Mouse (Mus musculus) heart, embryonic 12.5 days (tissue): ENCODE data around the gene Glud1. TPM values are rescaled to one million over a fixed set of nuclear protein-coding genes. Genes with fewer than 3 reads are reported as not detected.

ENCODE experiments used
- ATAC-seq: fragments of 200-750 bp; cut with Nextera tagmentation; 2 replicates; pipeline ENCODE4 v1.8.0; 2017; ENCODE audit warnings: moderate TSS enrichment, moderate library complexity; ENCODE audit not compliant: insufficient number of reproducible peaks, low FRiP score
- H3K27ac ChIP-seq: fragments of 300-500 bp; sonication (generic); 2 replicates; pipeline ENCODE4 v1.5.1; 2016; ENCODE audit warnings: mild to moderate bottlenecking, moderate library complexity; ENCODE audit not compliant: poor library complexity, severe bottlenecking
- H3K27me3 ChIP-seq: fragments of 300-500 bp; sonication (generic); replicated peaks from 2 replicates; pipeline ENCODE4 v1.6.1; 2016; ENCODE audit warnings: mild to moderate bottlenecking, moderate library complexity
- H3K36me3 ChIP-seq: fragments of 300-500 bp; sonication (generic); 2 replicates; pipeline ENCODE4 v1.6.1; 2016; ENCODE audit warnings: mild to moderate bottlenecking, moderate library complexity
- H3K4me1 ChIP-seq: fragments of 300-500 bp; sonication (generic); replicated peaks from 2 replicates; pipeline ENCODE4 v1.6.1; 2016; ENCODE audit warnings: mild to moderate bottlenecking
- H3K4me2 ChIP-seq: fragments of 300-500 bp; sonication (generic); 2 replicates; pipeline ENCODE4 v1.6.1; 2016; ENCODE audit warnings: mild to moderate bottlenecking, moderate library complexity
- H3K4me3 ChIP-seq: fragments of 300-500 bp; sonication (generic); 2 replicates; pipeline ENCODE4 v1.5.1; 2016; ENCODE audit warnings: mild to moderate bottlenecking
- H3K9ac ChIP-seq: fragments of 300-500 bp; sonication (generic); 2 replicates; pipeline ENCODE4 v1.6.1; 2016; ENCODE audit warnings: mild to moderate bottlenecking, moderate library complexity
- H3K9me3 ChIP-seq: fragments of 300-500 bp; sonication (generic); replicated peaks from 2 replicates; pipeline ENCODE4 v1.6.1; 2016; ENCODE audit warnings: mild to moderate bottlenecking, moderate library complexity
- WGBS: fragments of 180-500 bp; shearing (Covaris S2); methylation state at CpG from one replicate; pipeline ENCODE4 v1.1.7; 2016; 5-methylcytosine and 5-hydroxymethylcytosine counted together
- polyA plus RNA-seq: library from polyadenylated mRNA; unstranded; fragments of >200 nt; fragmentation: Nextera tagmentation; extraction: Ambion mirVana; gene quantifications from 2 replicates; pipeline ENCODE4 v1.2.1, GENCODE M21; 2016

The Glud1 gene
- polyA plus RNA-seq, 1 experiment from 2014 or later = 70.8 TPM

DNA sequence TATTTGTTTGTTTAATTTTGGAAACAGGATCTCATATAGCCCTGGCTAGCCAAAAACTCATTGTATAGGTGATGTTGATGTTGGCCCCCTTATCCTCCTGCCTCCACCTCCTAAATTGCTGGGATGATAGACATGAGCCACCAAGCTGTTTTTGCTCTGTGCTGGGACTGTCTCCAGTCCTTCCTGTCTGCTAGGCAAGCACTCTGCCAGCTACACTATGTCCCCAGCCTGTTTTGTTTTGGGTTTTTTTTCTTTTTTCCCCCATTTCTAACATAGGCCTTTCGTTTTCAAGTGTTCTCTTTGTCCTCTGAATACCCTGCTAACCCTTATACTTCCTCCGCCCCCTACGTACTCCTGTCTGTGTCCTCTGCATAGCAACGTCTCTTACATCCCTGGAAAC is 82.8 kb downstream of the Glud1 start:
- ATAC-seq = no peak
- WGBS = 66% methylated on average over 4 of the region's 4 CpGs
- Histone ChIP-seq H3K4me3 (no peak overlapping the region), H3K9me3 (0 out of 2 replicates have a peak, but pooled peaks cover 4% of the 10 kb centered on the region), H3K9ac (no peak overlapping the region), H3K27ac (peak overlapping the region; percentile 18; the same call in 1 of the 2 replicates), H3K4me2 (no peak overlapping the region), H3K4me1 (peaks cover 8% of the 10 kb centered on the region), H3K27me3 (no peaks in the 10 kb centered on the region), H3K36me3 (peaks cover 33% of the 10 kb centered on the region)

Other genes starting within 250 kb of the Glud1 start
- gene Anxa8, start 224.7 kb upstream of the Glud1 start, polyA plus RNA-seq = 0.61 and 0.74 TPM in 2 replicates
- not detected in 2 replicates for gene A630023A22Rik, start 208.0 kb upstream of the Glud1 start, polyA plus RNA-seq
- gene Npy4r, start 158.2 kb upstream of the Glud1 start, polyA plus RNA-seq = 0.19 and 0.22 TPM in 2 replicates
- 0.27 and 0.80 TPM in 2 replicates for gene Gprin2, start 109.1 kb upstream of the Glud1 start, polyA plus RNA-seq
- gene Syt15, start 91.1 kb upstream of the Glud1 start, polyA plus RNA-seq = 0.26 and 0.72 TPM in 2 replicates
- 7.6 and 7.8 TPM in 2 replicates for gene Shld2, start 234 bp upstream of the Glud1 start, polyA plus RNA-seq
- not detected in 2 replicates for gene Fam25c, start 44.7 kb downstream of the Glud1 start, polyA plus RNA-seq
- gene Sncg, start 64.1 kb downstream of the Glud1 start, polyA plus RNA-seq = 1.9 and 2.3 TPM in 2 replicates
- 31.3 and 32.0 TPM in 2 replicates for gene Mmrn2, start 64.7 kb downstream of the Glud1 start, polyA plus RNA-seq
- gene Bmpr1a, start 192.6 kb downstream of the Glud1 start, polyA plus RNA-seq = 53.9 and 58.0 TPM in 2 replicates
- gene 9230112D13Rik, start 212.1 kb downstream of the Glud1 start, polyA plus RNA-seq = not detected in 2 replicates